Mouse (Mus musculus) R1 (cell line): ENCODE results near the gene Olfr437.
"Not testable (repeated sequence)": the region's sequence is repeated elsewhere in the genome, so short reads cannot be mapped to it uniquely, and the experiment has no call there.

ENCODE experiments used
- DNase-seq: peaks from one replicate; pipeline ENCODE4 v3.0.0-alpha.2; 2018; ENCODE audit warnings: low read depth, low spot score

The Olfr437 gene

GRCm38 (mm10) chr6:43162982-43163381 lies at the start of gene Olfr437:
Gene Olfr437, plus strand, starts transcription at chr6:43163282.
- DNase-seq, result no peak

- DNase-seq, result not testable (repeated sequence)
Observed at GRCm38 (mm10) chr6:43146267-43146666, 16.8 kb upstream of the Olfr437 start, which contains the start of gene Olfr237-ps1. Gene Olfr237-ps1, plus strand, starts transcription at chr6:43146567.

GRCm38 (mm10) chr6:43159502-43159901 lies 3.6 kb upstream of the Olfr437 start:
- no peak for DNase-seq

GRCm38 (mm10) chr6:43167246-43167645 lies 4.2 kb downstream of the Olfr437 start:
- no peak for DNase-seq

- DNase-seq, result no peak
Observed at GRCm38 (mm10) chr6:43171840-43172239, 8.8 kb downstream of the Olfr437 start, which contains the start of gene Olfr13. Gene Olfr13, plus strand, starts transcription at chr6:43172140.

- no peak for DNase-seq
Observed at GRCm38 (mm10) chr6:43178129-43178528, 15.0 kb downstream of the Olfr437 start.

GRCm38 (mm10) chr6:43178584-43179501 lies 15.8 kb downstream of the Olfr437 start:
- DNase-seq, result no peak

GRCm38 (mm10) chr6:43190986-43191385 lies 27.9 kb downstream of the Olfr437 start:
- no peak for DNase-seq

GRCm38 (mm10) chr6:43196781-43197180 lies 33.7 kb downstream of the Olfr437 start, which contains the start of gene Olfr435:
Gene Olfr435, plus strand, starts transcription at chr6:43197146.
- no peak for DNase-seq

GRCm38 (mm10) chr6:43198094-43198493 lies 35.0 kb downstream of the Olfr437 start:
- no peak for DNase-seq

GRCm38 (mm10) chr6:43202786-43203185 lies 39.7 kb downstream of the Olfr437 start:
- DNase-seq, result no peak

- DNase-seq, result peak; percentile 72
Observed at GRCm38 (mm10) chr6:43205355-43205754, 42.3 kb downstream of the Olfr437 start.

- not testable (repeated sequence) for DNase-seq
Observed at GRCm38 (mm10) chr6:43212873-43213272, 49.8 kb downstream of the Olfr437 start, which contains the start of gene Olfr434. Gene Olfr434, plus strand, starts transcription at chr6:43213021.
